Mouse (Mus musculus): ENCODE measurements at regions not wholly inside any gene's neighbourhood (a gene's known extent, or its start where the extent isn't known, plus 50 kb on each side); places are given as distances from the start of the nearest gene placed in this dataset.

DNA sequence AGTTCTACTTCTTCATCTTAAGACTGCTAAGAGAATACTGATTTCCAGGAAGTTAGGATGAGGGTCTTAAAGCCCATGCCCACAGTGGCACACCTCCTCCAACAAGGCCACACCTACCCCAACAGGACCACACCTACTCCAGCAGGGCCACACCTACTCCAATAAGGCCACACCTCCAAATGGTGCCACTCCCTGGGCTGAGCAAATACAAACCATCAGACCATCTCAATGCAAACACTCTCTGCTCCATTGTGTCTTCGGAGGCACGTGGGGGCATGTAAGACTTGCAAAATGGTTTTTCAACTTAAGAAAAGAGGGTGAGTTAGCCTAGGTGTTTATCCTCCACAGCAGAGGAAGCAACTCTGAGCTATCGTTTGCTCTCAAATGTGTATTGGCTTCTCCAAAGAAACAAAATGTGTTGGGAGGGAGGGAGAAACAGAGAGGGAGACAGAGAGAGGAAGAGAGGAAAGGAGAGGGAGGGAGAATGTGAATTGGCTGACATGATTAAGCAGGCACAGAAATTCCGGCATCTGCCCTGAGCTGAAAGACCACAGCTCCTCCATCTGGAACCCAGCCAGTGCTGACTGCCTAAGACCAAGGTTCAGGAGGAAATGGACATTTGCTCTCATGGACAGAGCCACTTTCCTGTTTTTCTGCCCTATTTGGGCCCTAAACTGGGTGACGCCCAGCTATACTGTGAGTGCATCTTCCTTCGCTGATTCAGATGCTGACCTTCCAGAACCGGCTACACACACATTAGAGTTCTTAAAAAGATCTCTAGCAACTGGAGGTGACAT, 356.2 kb downstream of the Ice1 start:
- Histone ChIP-seq H3K9ac (no peak overlapping the region), H3K27me3 (no peaks in the 10 kb centered on the region), H3K36me3 (no peaks in the 10 kb centered on the region), H3K4me2 (replicated peaks) (no peak overlapping the region), H3K27ac (no peak overlapping the region), H3K4me3 (no peak overlapping the region), H3K9me3 (no peaks in the 10 kb centered on the region), H3K4me1 (no peaks in the 10 kb centered on the region)
- 83% methylated on average over 7 of the region's 7 CpGs for WGBS
- no peak for ATAC-seq (ENCODE audit: insufficient number of reproducible peaks, insufficient read depth, low FRiP score, low TSS enrichment)

DNA sequence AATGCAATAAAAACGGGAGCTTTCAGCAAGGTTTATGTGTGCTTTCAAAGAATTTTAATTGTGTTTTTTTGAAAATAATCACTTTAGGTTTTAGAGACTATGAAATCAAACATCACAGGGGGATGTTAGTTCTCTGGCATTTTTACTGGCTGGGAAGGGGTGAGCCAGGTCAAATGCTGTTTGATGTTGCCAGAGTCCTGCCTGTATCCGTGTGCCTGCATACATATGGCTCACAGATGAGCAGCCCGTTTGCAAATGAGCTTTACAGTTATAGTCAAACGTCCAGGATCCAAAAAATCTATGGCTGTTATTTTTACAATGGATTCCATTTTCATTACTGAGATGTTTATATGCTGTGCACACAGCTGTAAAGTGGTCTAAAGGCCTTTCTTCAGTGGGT, 354.7 kb downstream of the Ice1 start:
- 26% methylated on average over 4 of the region's 4 CpGs for WGBS
- Histone ChIP-seq H3K9ac (no peak overlapping the region), H3K4me2 (replicated peaks) (no peak overlapping the region), H3K4me3 (no peak overlapping the region), H3K9me3 (no peaks in the 10 kb centered on the region), H3K4me1 (no peaks in the 10 kb centered on the region), H3K36me3 (no peaks in the 10 kb centered on the region), H3K27ac (peak overlapping the region; percentile 7), H3K27me3 (no peaks in the 10 kb centered on the region)
- ATAC-seq (ENCODE audit: insufficient number of reproducible peaks, insufficient read depth, low FRiP score, low TSS enrichment) = no peak

DNA sequence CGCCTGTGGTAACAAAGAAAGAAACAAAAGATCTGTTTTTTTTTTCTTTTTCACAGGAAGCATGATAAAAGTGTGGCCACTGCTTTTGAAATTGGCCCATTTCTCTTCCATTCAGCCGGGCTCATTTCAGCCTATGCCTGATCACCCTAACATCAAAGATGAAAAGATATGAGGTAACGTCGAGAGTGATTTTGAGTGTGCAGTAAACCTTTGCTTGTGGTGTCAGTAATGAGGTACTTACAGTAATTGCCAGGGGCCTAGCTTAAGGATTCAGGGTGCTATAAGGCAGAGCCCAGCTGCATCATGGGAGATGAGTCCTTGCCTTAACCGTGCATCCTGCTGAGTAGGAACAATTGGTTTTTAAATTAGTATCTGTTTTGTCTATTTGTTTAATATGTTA, 354.2 kb downstream of the Ice1 start:
- WGBS = 35% methylated on average over 5 of the region's 5 CpGs
- H3K9ac ChIP-seq = no peak overlapping the region
- H3K4me3 ChIP-seq = no peak overlapping the region
- no peaks in the 10 kb centered on the region for H3K4me1 ChIP-seq
- no peak for ATAC-seq (ENCODE audit: insufficient number of reproducible peaks, insufficient read depth, low FRiP score, low TSS enrichment)
- H3K4me2 ChIP-seq (replicated peaks) = no peak overlapping the region
- H3K27ac ChIP-seq = no peak overlapping the region
- H3K27me3 ChIP-seq = no peaks in the 10 kb centered on the region
- H3K9me3 ChIP-seq = no peaks in the 10 kb centered on the region
- H3K36me3 ChIP-seq = no peaks in the 10 kb centered on the region

DNA sequence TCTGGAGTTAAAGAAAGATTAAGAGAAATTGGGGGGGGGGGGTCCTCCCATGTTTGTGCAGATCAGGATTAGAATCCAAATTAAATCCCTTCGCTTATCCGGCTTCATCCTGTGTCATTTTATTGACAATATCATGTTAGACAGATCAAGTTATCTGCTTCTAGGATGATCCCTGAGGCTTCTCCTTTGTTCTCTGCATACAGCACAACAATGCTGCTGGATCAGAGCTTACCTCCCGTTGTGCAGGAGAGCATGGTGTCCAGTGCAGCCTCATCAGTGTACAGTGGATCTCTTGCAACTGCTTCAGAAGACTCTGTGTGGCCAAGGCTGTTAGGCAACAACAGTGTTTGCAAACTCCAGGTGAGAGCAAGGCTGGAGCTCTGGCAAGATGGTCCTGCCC, 344.7 kb downstream of the Ice1 start:
- Histone ChIP-seq H3K36me3 (no peaks in the 10 kb centered on the region), H3K4me3 (no peak overlapping the region), H3K27ac (no peak overlapping the region), H3K27me3 (no peaks in the 10 kb centered on the region), H3K4me1 (no peaks in the 10 kb centered on the region), H3K9ac (no peak overlapping the region), H3K4me2 (replicated peaks) (no peak overlapping the region), H3K9me3 (no peaks in the 10 kb centered on the region)
- 78% methylated on average over 3 of the region's 3 CpGs for WGBS
- no peak for ATAC-seq (ENCODE audit: insufficient number of reproducible peaks, insufficient read depth, low FRiP score, low TSS enrichment)

DNA sequence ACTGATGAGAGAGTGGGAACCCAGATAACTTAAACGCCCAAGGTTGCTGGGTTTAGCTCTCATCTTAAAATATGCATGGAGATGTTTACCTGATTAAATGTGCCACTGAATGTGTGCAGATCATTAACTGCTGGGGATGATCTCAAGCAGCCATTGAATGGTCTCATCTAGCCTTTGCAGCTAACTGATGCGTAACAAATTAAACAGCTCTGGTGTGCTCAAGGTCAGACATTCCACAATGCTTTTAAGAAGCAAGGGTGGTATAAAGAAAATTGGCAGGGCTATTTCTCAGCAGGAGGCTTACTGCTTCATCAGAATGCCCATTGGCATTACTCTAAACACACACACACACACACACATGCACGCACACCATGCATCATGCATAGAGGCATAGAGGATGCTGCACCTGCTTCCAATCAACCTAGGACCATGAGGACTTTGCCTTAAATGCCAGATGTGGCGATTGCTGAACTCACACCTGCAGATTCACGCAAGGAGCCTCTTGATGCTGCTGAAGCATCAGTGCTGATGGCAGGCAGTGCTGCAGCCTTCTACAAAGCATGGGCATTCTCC, 333.4 kb downstream of the Ice1 start:
- H3K36me3 ChIP-seq = no peaks in the 10 kb centered on the region

DNA sequence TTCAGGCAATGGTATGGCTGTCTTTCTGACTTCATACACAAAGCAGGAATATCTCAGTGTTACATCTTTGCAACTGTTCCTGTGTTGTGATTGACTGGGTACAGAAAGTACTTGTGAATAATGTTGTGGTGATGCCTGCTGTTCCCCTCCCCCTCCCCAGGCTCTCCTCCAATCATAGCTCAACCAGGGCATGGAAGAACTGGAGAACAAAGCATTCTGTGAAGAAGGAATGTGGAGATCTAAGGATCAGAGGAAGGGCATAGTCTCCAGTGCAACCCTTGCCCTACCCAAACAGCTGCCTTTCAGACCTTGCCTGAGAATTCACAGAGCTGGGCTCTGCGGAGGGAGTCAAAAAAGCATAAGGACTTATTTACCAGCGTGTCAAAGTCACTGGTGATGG, 326.9 kb downstream of the Ice1 start:
- 38% methylated on average over 2 of the region's 2 CpGs for WGBS
- H3K4me2 ChIP-seq (replicated peaks) = no peak overlapping the region
- no peaks in the 10 kb centered on the region for H3K9me3 ChIP-seq
- peaks cover 12% of the 10 kb centered on the region; the same call in 1 of the 2 replicates for H3K4me1 ChIP-seq
- H3K27ac ChIP-seq = no peak overlapping the region
- H3K27me3 ChIP-seq = no peaks in the 10 kb centered on the region
- no peak for ATAC-seq (ENCODE audit: insufficient number of reproducible peaks, insufficient read depth, low FRiP score, low TSS enrichment)
- H3K36me3 ChIP-seq = no peaks in the 10 kb centered on the region
- H3K9ac ChIP-seq = no peak overlapping the region
- H3K4me3 ChIP-seq = no peak overlapping the region

More for the DNA sequence above, 333.4 kb downstream of the Ice1 start:
- no peak overlapping the region for H3K27ac ChIP-seq
- no peak overlapping the region for H3K4me2 ChIP-seq (replicated peaks)
- no peak for ATAC-seq (ENCODE audit: insufficient number of reproducible peaks, insufficient read depth, low FRiP score, low TSS enrichment)
- WGBS = 66% methylated on average over 5 of the region's 5 CpGs
- no peak overlapping the region for H3K4me3 ChIP-seq
- H3K9ac ChIP-seq = no peak overlapping the region
- H3K4me1 ChIP-seq = no peaks in the 10 kb centered on the region
- no peaks in the 10 kb centered on the region for H3K27me3 ChIP-seq
- no peaks in the 10 kb centered on the region for H3K9me3 ChIP-seq

DNA sequence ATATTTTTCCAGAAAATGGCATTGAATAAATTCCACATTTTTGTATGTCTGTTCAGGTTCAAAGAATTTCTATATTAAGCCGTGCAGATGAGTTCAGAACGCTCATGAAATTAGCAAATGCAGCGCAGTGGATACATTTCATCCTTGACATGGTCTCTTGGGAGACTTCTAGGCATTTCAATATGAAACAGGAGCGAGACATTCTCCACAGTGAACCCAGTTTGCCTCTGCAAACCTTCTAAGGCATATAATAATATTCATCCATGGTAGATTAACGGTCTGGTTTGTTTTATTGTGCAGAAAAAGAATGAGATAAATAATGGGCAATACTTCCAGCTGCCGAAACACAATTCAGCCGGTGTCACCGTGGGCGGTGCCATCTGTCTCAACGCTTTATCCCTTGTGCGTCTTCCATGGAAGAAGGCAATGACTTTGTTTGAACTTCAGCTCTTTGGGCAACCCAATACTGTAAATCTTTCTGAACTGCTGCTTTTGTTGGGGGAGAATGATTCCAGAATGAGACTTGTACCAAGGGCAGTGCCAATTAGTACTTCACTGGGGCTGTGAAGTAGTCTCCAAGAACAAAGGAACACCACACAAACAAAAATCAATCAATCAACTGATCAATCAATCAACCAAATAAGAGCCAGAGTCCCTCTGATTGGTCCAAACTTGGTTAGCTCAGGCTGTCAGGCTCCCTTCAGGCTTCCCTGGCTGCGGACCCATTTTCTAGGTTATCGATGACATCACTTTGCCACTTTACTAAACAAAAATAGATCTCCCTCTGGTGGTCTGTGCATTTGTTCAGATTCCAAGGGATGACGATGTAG, 326.0 kb downstream of the Ice1 start:
- 75% methylated on average over 14 of the region's 14 CpGs for WGBS
- H3K9ac ChIP-seq = no peak overlapping the region
- H3K27ac ChIP-seq = no peak overlapping the region
- no peak overlapping the region for H3K4me3 ChIP-seq
- peaks cover 12% of the 10 kb centered on the region; the same call in 1 of the 2 replicates for H3K4me1 ChIP-seq
- no peaks in the 10 kb centered on the region for H3K36me3 ChIP-seq
- H3K27me3 ChIP-seq = no peaks in the 10 kb centered on the region
- no peak overlapping the region for H3K4me2 ChIP-seq (replicated peaks)
- ATAC-seq (ENCODE audit: insufficient number of reproducible peaks, insufficient read depth, low FRiP score, low TSS enrichment) = no peak
- H3K9me3 ChIP-seq = no peaks in the 10 kb centered on the region

DNA sequence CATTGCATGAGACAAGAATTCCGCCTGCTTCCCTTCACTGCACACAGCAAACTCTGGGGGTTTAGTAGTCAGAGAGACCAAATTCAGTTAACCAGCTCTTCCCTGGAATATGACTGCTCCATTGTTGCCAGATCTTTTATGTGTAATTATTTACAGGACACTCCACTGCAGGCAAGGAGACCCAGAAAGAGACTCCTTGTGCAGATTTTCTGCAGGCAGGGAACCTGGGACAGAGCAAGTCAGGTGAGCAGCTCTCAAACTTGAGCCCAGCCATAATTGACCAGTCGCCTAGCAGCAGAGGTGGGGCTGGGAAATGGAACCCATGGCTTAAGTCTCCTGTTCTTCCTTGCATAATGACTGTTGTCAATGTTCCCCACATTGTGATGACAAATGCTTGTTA, 324.2 kb downstream of the Ice1 start:
- WGBS = 56% methylated on average over 2 of the region's 2 CpGs
- Histone ChIP-seq H3K4me3 (no peak overlapping the region), H3K4me2 (replicated peaks) (no peak overlapping the region), H3K27me3 (no peaks in the 10 kb centered on the region), H3K9me3 (no peaks in the 10 kb centered on the region), H3K27ac (no peak overlapping the region), H3K9ac (no peak overlapping the region), H3K36me3 (no peaks in the 10 kb centered on the region), H3K4me1 (peaks cover 12% of the 10 kb centered on the region; the same call in 1 of the 2 replicates)
- no peak for ATAC-seq (ENCODE audit: insufficient number of reproducible peaks, insufficient read depth, low FRiP score, low TSS enrichment)

DNA sequence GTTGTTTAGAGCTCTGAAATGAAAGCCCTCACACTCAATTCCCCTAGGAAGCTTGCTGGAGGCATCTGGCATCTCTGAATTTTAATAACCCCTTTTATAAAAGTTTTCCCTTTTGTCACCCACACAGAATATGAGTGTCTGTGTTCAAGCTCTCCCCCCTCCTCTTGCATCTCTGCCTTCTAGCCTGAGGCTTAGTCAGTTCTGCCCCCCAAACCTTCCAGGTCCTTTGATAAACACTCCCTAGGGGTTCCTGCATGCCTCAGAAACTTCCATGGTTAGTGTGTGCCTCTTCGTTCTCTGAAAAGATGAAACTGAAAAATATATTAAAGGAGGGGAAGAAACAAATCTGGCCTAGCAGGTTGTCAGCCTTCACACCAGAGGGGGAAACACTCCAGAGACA, 313.9 kb downstream of the Ice1 start:
- Histone ChIP-seq H3K9me3 (no peaks in the 10 kb centered on the region), H3K4me3 (no peak overlapping the region), H3K36me3 (no peaks in the 10 kb centered on the region), H3K4me1 (no peaks in the 10 kb centered on the region), H3K9ac (no peak overlapping the region), H3K4me2 (replicated peaks) (no peak overlapping the region), H3K27ac (no peak overlapping the region), H3K27me3 (no peaks in the 10 kb centered on the region)
- WGBS = 58% methylated on average over 1 of the region's 1 CpGs
- ATAC-seq (ENCODE audit: insufficient number of reproducible peaks, insufficient read depth, low FRiP score, low TSS enrichment) = no peak

DNA sequence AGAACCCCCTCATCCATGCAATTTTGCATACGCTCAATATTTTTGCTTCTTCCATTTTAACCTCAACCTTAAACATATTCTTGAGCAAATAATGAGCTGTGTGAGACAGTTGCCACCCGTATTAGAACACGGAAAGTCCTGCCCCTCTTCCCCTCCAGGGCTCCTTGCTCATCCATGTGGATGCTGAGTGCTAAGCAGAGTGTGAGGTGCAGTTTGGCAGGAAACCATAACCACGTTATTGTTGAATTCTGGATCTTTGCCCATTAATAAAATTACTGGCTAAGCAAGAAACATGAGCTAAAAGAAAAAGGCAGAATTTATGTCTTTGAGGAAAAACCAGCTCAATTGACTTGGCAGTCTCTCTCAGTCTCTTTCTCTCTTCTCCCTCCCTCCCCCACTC, 301.4 kb downstream of the Ice1 start:
- Histone ChIP-seq H3K9me3 (no peaks in the 10 kb centered on the region), H3K4me2 (replicated peaks) (no peak overlapping the region), H3K4me1 (no peaks in the 10 kb centered on the region), H3K4me3 (no peak overlapping the region), H3K36me3 (no peaks in the 10 kb centered on the region), H3K27ac (no peak overlapping the region), H3K9ac (no peak overlapping the region), H3K27me3 (no peaks in the 10 kb centered on the region)
- no peak for ATAC-seq (ENCODE audit: insufficient number of reproducible peaks, insufficient read depth, low FRiP score, low TSS enrichment)
- 68% methylated on average over 4 of the region's 4 CpGs for WGBS

DNA sequence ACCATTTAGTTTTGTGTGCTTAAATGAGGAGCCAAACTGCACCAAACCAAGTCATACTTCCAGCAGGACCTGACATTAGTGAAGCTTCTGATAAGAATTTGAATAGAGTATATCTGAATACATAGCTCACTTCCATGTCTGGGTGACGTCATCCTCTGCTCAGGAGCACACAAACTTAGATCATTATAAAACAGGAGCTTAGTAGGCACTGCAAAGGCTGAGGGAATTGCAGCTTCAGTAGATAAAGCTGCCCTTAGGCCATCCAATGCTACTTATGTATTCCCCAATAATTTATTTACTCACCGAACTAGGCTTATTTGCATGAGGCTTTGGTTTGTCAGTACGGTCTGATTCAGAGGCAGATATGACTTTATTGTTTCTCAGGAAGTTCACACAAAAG, 297.0 kb downstream of the Ice1 start:
- no peak overlapping the region for H3K27ac ChIP-seq
- no peak overlapping the region for H3K4me2 ChIP-seq (replicated peaks)
- H3K9me3 ChIP-seq = no peaks in the 10 kb centered on the region
- H3K4me1 ChIP-seq = no peaks in the 10 kb centered on the region
- H3K9ac ChIP-seq = no peak overlapping the region
- no peaks in the 10 kb centered on the region for H3K27me3 ChIP-seq
- no peak overlapping the region for H3K4me3 ChIP-seq
- WGBS = 80% methylated on average over 3 of the region's 3 CpGs
- H3K36me3 ChIP-seq = no peaks in the 10 kb centered on the region
- no peak for ATAC-seq (ENCODE audit: insufficient number of reproducible peaks, insufficient read depth, low FRiP score, low TSS enrichment)

Measured in embryonic facial prominence, embryonic 12.5 days (tissue).